ENCODE assay signal across 11 mouse cellular contexts in genomic region chr2:10670423-10671298, GRCm38 (mm10).
A peak's percentile ranks its signal among the peaks of the same experiment; 100 is the strongest.
DNase-seq lines count a peak whose midpoint lies in the region; ATAC-seq lines count a peak whose summit lies in the region.
"Had no signal": no experiment of that assay in that cellular context is flagged by ENCODE, and none has a peak within 500 bp of the region (broad histone marks: within the 10 kb centered on the region; RNA-seq: fewer than 3 reads in every experiment).

No protein-coding gene starts in this region.

- ATAC-seq in hindbrain, embryonic 11.5 days (ENCODE audit: low FRiP score): peak; percentile 51; the same call in 1 of the 2 replicates
- ATAC-seq in forebrain, embryonic 16.5 days: 0 out of 2 replicates have a peak, but pooled peaks have one; percentile 40

- H3K27me3 ChIP-seq in hindbrain, embryonic 11.5 days (ENCODE audit: control insufficient read depth, insufficient read depth, low read length): no peaks in the 10 kb centered on the region
- no peaks in the 10 kb centered on the region for H3K27me3 ChIP-seq in hindbrain, embryonic 10.5 days (ENCODE audit: insufficient read depth, poor library complexity, severe bottlenecking)
- H3K27me3 ChIP-seq in forebrain, embryonic 16.5 days (replicated peaks; ENCODE audit: control insufficient read depth, insufficient read depth, low read length): no peaks in the 10 kb centered on the region
- no peaks in the 10 kb centered on the region for H3K27me3 ChIP-seq in heart, embryonic 10.5 days (ENCODE audit: insufficient read depth, poor library complexity, severe bottlenecking)
- H3K27me3 ChIP-seq: stomach, embryonic 15.5 days had no signal

- H3K4me1 ChIP-seq in hindbrain, embryonic 11.5 days (replicated peaks; ENCODE audit: control insufficient read depth, insufficient read depth, low read length): no peaks in the 10 kb centered on the region
- H3K4me1 ChIP-seq in hindbrain, embryonic 10.5 days (replicated peaks): peaks cover 15% of the 10 kb centered on the region
- H3K4me1 ChIP-seq in forebrain, embryonic 16.5 days (replicated peaks; ENCODE audit: control insufficient read depth, insufficient read depth, low read length): 0 out of 2 replicates have a peak, but pooled peaks cover 2% of the 10 kb centered on the region
- peaks cover 4% of the 10 kb centered on the region; the same call in 1 of the 2 replicates for H3K4me1 ChIP-seq in heart, embryonic 10.5 days

- 47% methylated on average over 7 of the region's 7 CpGs for WGBS in hindbrain, embryonic 11.5 days
- 50% methylated on average over 7 of the region's 7 CpGs for WGBS in hindbrain, embryonic 10.5 days
- WGBS in forebrain, embryonic 16.5 days: 19% methylated on average over 7 of the region's 7 CpGs
- WGBS in heart, embryonic 10.5 days: 73% methylated on average over 7 of the region's 7 CpGs

- no peak overlapping the region for H3K9ac ChIP-seq in hindbrain, embryonic 11.5 days (ENCODE audit: low read depth, low read length)
- no peak overlapping the region for H3K9ac ChIP-seq in forebrain, embryonic 16.5 days (replicated peaks; ENCODE audit: low read depth, low read length)
- H3K9ac ChIP-seq: stomach, embryonic 15.5 days had no signal

- H3K4me3 ChIP-seq in hindbrain, embryonic 11.5 days (ENCODE audit: low read depth, low read length): no peak overlapping the region
- H3K4me3 ChIP-seq in hindbrain, embryonic 10.5 days: no peak overlapping the region
- H3K4me3 ChIP-seq in forebrain, embryonic 16.5 days (replicated peaks; ENCODE audit: low read length): no peak overlapping the region
- no peak overlapping the region for H3K4me3 ChIP-seq in heart, embryonic 10.5 days
- H3K4me3 ChIP-seq: stomach, embryonic 15.5 days had no signal

- no peak overlapping the region for H3K4me2 ChIP-seq in hindbrain, embryonic 11.5 days (replicated peaks; ENCODE audit: low read depth, low read length)
- peak overlapping the region; percentile 22; the same call in 1 of the 2 replicates for H3K4me2 ChIP-seq in forebrain, embryonic 16.5 days (ENCODE audit: low read length)
- H3K4me2 ChIP-seq: stomach, embryonic 15.5 days had no signal

- no peaks in the 10 kb centered on the region for H3K9me3 ChIP-seq in hindbrain, embryonic 11.5 days (ENCODE audit: control insufficient read depth, low read length)
- no peaks in the 10 kb centered on the region for H3K9me3 ChIP-seq in hindbrain, embryonic 10.5 days
- no peaks in the 10 kb centered on the region for H3K9me3 ChIP-seq in forebrain, embryonic 16.5 days (ENCODE audit: control insufficient read depth, low read length)
- no peaks in the 10 kb centered on the region for H3K9me3 ChIP-seq in heart, embryonic 10.5 days
- H3K9me3 ChIP-seq: stomach, embryonic 15.5 days had no signal

- H3K36me3 ChIP-seq in hindbrain, embryonic 11.5 days (ENCODE audit: control insufficient read depth, insufficient read depth, low read length): no peaks in the 10 kb centered on the region
- H3K36me3 ChIP-seq in hindbrain, embryonic 10.5 days: no peaks in the 10 kb centered on the region
- H3K36me3 ChIP-seq in forebrain, embryonic 16.5 days (ENCODE audit: control insufficient read depth, insufficient read depth): no peaks in the 10 kb centered on the region
- H3K36me3 ChIP-seq in heart, embryonic 10.5 days: no peaks in the 10 kb centered on the region
- H3K36me3 ChIP-seq: stomach, embryonic 15.5 days had no signal

- H3K27ac ChIP-seq in hindbrain, embryonic 11.5 days (ENCODE audit: low read depth, low read length): no peak overlapping the region
- no peak overlapping the region; the same call in 1 of the 2 replicates for H3K27ac ChIP-seq in hindbrain, embryonic 10.5 days
- no peak overlapping the region for H3K27ac ChIP-seq in forebrain, embryonic 16.5 days (ENCODE audit: low read length)
- H3K27ac ChIP-seq in heart, embryonic 10.5 days: no peak overlapping the region
- H3K27ac ChIP-seq: stomach, embryonic 15.5 days had no signal

- intact Hi-C loops in gastrocnemius, postnatal 14 days (cut with DNase I; ENCODE audit: low total_unique reads): no loop called here

- DNase-seq in hindbrain, embryonic 11.5 days (ENCODE audit: low spot score): no peak
- DNase-seq in hindbrain, embryonic 10.5 days (ENCODE audit: low spot score): no peak
- peak; percentile 33 for DNase-seq in Muller cell, postnatal 12 days (ENCODE audit: inconsistent ontology term)
- peak; percentile 9 to 35 for DNase-seq in kidney, postnatal 36 days
- DNase-seq in ovary, postnatal 36 days (ENCODE audit: low spot score): no peak
- DNase-seq in gastrocnemius, postnatal 14 days: no peak
- no peak for DNase-seq in heart, embryonic 10.5 days (ENCODE audit: low spot score)
- DNase-seq: B cell, adult 2 months; cerebellum, postnatal 10 days had no signal

Comparison
In these comparisons a context has a peak if more than half of its experiments do, and no peak if none do; other contexts are left out.
1. DNase-seq: peak in Muller cell, postnatal 12 days (single experiment) and kidney, postnatal 36 days (2 of 2); none in hindbrain, embryonic 11.5 days (single experiment), hindbrain, embryonic 10.5 days (single experiment), ovary, postnatal 36 days (single experiment), gastrocnemius, postnatal 14 days (single experiment) and heart, embryonic 10.5 days (single experiment).